Mouse (Mus musculus) adrenal gland, adult 18-20 months (tissue): Measurements from ENCODE around the gene Hist1h1d. TPM values are rescaled to one million over a fixed set of nuclear protein-coding genes. Genes with fewer than 3 reads are reported as not detected.
"Not testable (repeated sequence)": the region's sequence is repeated elsewhere in the genome, so short reads cannot be mapped to it uniquely, and the experiment has no call there.

Experiments used
- DNase-seq, 2 experiments: peaks; one replicate each; pipeline ENCODE4 v3.0.0; 2021 to 2022; ENCODE audit warnings: low spot score in 2 of 2
- microRNA-seq, 2 experiments: library from miRNA; unstranded; fragments of <30 nt; microRNA quantifications; one replicate each; pipeline ENCODE4 v1.2.0; 2021; ENCODE audit warnings: borderline number of aligned reads in 2 of 2
- total RNA-seq, 2 experiments: library from RNA; stranded (reverse); gene quantifications; 1 replicate in 1 of 2; 2 replicates in 1 of 2; pipeline ENCODE4 v1.2.3; 2021

Hist1h1d gene
- total RNA-seq, 2 experiments from 2014 or later, result 1.5 to 1.6 TPM

- peak; percentile 52 to 59 for DNase-seq
Observed at GRCm38 (mm10) chr13:23585442-23586098, 32.5 kb downstream of the Hist1h1d start.

DNA sequence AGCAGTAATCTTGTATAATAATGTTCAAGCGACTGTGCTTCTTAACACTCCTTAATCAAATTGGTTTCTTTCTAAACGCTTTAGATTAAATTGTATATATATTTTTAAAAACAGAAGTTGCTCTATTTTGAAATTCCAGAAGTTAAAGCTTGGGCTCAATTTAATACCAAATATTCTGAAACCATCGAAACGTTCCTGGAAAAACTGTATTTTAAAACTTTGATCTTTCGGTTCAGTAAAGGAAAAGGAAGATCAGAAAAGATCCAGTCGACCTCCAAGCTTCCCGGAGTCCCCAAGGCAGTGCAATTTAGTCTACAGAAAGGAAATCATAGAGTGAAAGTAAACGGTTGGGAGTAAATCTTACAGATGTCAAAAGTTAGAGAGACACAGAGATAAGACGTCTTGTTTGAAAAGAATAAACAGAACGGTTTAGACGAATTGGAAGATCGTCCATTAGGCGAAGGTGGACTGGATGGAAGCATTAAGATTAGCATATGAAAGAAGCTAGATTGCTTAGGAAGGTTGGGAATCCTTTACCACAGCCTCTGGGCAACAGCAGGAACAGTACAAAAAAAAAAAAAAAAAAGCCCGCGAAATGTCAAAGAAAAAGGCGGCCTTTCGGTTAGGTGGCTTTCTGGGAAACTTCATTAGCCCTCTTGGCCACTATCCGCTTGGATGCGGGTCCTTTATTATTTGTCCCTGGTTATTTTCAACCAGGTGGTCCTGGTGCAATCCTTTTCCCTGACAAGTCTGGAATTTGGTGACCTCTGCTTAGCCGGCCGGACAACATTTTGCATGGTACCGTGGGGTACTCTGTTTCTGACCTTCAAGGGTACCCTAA is 33.3 kb downstream of the Hist1h1d start:
- DNase-seq, result no peak

- no peak for DNase-seq
Observed at GRCm38 (mm10) chr13:23586940-23587225, 33.8 kb downstream of the Hist1h1d start.

- DNase-seq, result no peak
Observed at GRCm38 (mm10) chr13:23591206-23591605, 38.1 kb downstream of the Hist1h1d start.

- DNase-seq, result not testable (repeated sequence)
Observed at GRCm38 (mm10) chr13:23591886-23592285, 38.8 kb downstream of the Hist1h1d start.

DNA sequence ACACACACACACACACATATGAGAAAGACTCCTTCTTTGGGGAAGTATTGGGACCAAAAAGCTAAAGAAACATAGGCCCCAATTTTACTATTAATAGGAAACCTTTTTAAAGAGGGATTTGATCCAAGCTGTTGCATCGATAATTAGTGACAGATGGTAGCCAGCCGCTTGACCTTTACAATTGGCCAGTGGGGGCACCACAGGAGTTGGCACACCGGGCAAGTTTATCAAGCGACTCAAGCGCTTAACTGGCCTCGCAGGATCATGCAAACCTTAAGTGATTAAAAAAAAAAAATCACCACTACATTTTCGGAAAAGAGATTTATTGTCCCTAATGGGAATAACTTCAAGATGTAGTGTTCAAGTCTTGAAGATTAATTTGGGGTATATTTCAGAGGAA is 39.6 kb downstream of the Hist1h1d start:
- no peak for DNase-seq

GRCm38 (mm10) chr13:23593051-23593770 is 40.1 kb downstream of the Hist1h1d start:
- DNase-seq, result no peak

DNA sequence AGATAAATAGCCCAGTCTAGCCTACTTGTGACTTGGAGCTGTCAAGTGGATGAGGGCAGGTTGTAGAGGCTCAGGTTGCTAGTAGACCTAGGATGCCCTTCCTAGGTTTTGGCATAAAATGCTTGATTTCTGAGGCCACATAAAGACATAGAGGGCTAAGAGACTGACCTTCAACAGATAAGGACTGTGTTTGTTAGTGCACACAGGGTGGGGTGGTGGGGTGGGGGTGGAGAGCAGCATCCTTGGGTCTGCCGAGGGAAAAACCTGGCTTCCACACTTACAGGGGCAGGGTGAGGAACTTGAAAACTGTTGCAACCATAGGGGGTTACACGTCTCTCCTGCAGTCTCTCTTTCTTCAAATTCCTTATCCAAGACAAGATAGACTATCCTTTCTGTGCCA is 42.1 kb downstream of the Hist1h1d start:
- DNase-seq, result no peak

DNA sequence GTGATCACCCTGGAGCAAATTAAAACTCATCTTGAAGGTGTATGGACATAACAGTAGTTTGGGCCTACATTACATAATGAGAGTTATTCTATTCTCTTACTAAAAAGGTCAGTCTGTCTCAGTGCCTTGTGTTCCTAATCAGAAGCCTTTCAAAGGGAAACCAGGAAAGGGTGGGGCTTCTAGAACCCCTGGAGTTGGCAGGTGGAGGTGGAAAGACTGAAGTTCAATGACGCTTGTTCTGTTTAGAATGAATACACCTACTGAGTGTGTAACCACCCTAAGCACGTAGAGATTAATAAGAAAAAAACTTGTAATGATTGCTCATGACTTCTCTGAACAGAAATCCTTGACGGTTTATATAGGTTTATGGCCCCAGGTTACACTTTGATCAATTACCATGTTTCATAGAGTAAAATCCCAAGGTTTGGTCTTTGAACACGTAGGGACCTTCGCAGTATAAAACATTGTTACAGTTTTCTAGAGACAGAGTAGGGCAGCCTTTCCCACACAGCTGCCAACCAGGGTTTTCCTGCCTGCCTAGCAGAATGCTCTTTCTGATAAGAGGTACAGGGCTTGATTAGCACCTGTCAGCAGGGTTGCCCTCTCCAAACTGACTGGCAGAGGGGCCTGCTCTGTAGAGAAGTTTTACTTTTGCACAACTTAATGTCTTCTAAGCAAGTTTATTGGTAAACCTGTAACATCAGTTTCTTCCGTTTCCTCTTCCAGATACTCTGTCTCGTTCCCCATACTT is 42.7 kb downstream of the Hist1h1d start:
- DNase-seq, result no peak

DNA sequence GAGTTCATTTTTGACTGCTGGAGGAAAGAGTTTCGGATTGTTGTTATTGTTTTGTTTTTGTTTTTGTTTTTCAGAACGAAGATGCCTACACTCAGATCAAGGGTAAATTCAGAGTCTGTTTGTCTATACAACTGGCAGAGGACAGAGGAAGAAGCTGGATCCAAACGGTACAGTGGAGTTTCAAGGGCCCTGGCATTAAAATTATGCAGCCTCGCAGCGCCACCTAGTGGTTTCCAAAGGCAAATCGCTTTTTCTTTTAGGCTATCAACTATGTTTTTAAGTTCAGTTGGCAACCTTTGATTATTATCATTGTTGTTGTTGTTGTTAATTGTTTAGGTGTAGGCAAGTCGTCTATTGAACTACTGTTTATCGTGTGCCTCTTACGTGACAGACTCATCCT is 44.9 kb downstream of the Hist1h1d start:
- DNase-seq, result peak; percentile 83 to 84

- no peak for DNase-seq
Observed at GRCm38 (mm10) chr13:23603182-23603699, 50.2 kb downstream of the Hist1h1d start.

DNA sequence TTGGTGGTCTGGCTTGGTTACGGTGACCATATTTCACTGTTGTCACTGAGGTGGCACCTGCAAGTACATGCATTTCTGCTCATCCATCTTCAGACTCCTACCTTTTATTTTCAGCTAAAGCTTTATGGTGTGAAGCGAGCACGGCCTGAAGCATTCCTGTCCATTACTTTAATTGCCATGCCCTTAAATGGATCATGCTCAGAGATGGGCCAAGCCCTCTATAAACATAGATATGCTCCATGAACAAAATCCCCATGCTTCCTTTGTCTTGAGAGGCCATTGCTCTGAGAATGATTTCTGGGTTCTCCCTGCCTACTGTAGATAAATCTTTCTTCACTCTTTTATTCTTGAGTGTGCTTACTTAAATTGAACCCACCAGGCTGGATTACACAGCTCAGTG is 51.4 kb downstream of the Hist1h1d start:
- no peak for DNase-seq

GRCm38 (mm10) chr13:23605052-23605451 is 52.0 kb downstream of the Hist1h1d start:
- DNase-seq, result no peak

DNA sequence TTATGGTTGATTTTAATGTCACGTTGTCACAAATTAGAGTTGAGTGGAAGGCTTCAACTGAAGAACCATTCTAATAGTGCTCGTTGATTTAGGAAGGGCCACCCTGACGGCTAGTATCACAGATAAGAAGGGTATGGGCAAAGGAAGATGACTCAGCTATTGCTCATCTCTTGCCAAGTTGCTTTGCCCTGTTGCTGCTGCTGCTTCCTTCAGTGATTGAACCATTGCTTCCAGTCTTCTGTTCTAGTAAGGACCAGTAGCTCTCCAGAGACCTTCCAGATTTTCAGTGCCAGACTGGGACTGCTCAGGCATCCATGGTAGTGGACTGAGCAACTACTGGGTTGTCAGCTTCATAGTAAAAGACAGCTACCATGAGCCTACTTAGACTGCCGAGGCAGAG is 56.1 kb downstream of the Hist1h1d start:
- DNase-seq, result peak in 1 of 2 experiments; percentile 9

GRCm38 (mm10) chr13:23609844-23610243 is 56.8 kb downstream of the Hist1h1d start:
- DNase-seq, result no peak

Small RNAs within 50 kb of the gene (microRNA-seq; reads per million reads assigned to microRNA genes)
- 0 reads per million in 2 experiments for gene Gm44297
- 0 reads per million in 2 experiments for gene Gm44359
- 0 reads per million in 2 experiments for gene Gm44394
- gene n-TStga1, result 0.95 to 1.2 reads per million in 2 experiments

Other genes starting within 250 kb of the Hist1h1d start
- gene Zfp322a, start 184.1 kb upstream of the Hist1h1d start, total RNA-seq, result 10 to 100 TPM; 15.0 to 18.5 TPM
- 1 to 10 TPM; 7.9 to 8.4 TPM for gene Abt1, start 129.4 kb upstream of the Hist1h1d start, total RNA-seq
- gene Btn1a1, start 87.4 kb upstream of the Hist1h1d start, total RNA-seq, result under 1 TPM in 1 of 2 experiments, not detected in 1; 0.10 TPM
- not detected for gene Btn2a2, start 64.4 kb upstream of the Hist1h1d start, total RNA-seq
- gene Hist1h4h, start 22.2 kb upstream of the Hist1h1d start, total RNA-seq, result 100 to 1,000 TPM; 400 to 445 TPM
- gene Hist1h2af, start 19.4 kb upstream of the Hist1h1d start, total RNA-seq, result 10 to 100 TPM in 1 of 2 experiments, 1 to 10 TPM in 1; 8.5 to 12.6 TPM
- gene Hist1h3g, start 17.8 kb upstream of the Hist1h1d start, total RNA-seq, result 1 to 10 TPM; 3.8 to 4.7 TPM
- gene Hist1h2bh, start 9.9 kb upstream of the Hist1h1d start, total RNA-seq, result 1 to 10 TPM; 1.8 to 2.2 TPM
- gene Hist1h3f, start 9.2 kb upstream of the Hist1h1d start, total RNA-seq, result 10 to 100 TPM; 12.6 to 12.7 TPM
- gene Hist1h4f, start 1.6 kb upstream of the Hist1h1d start, total RNA-seq, result 10 to 100 TPM; 32.5 to 41.1 TPM
- gene Hist1h3e, start 9.1 kb downstream of the Hist1h1d start, total RNA-seq, result 10 to 100 TPM; 31.7 to 35.9 TPM
- gene Hist1h2ae, start 18.0 kb downstream of the Hist1h1d start, total RNA-seq, result 1 to 10 TPM; 2.9 to 3.8 TPM
- 10 to 100 TPM; 54.4 to 56.8 TPM for gene Hist1h2bg, start 18.1 kb downstream of the Hist1h1d start, total RNA-seq
- 10 to 100 TPM; 15.9 to 21.9 TPM for gene Hist1h2bf, start 20.9 kb downstream of the Hist1h1d start, total RNA-seq
- 1 to 10 TPM; 5.6 to 6.1 TPM for gene Hist1h2ad, start 21.1 kb downstream of the Hist1h1d start, total RNA-seq
- 1 to 10 TPM; 3.2 to 3.9 TPM for gene Hist1h3d, start 22.5 kb downstream of the Hist1h1d start, total RNA-seq
- 100 to 1,000 TPM; 125 to 153 TPM for gene Hist1h4d, start 28.3 kb downstream of the Hist1h1d start, total RNA-seq
- gene Hist1h2be, start 67.9 kb downstream of the Hist1h1d start, total RNA-seq, result 10 to 100 TPM in 1 of 2 experiments, 1 to 10 TPM in 1; 9.3 to 13.3 TPM
- gene Hist1h1e, start 69.3 kb downstream of the Hist1h1d start, total RNA-seq, result 10 to 100 TPM; 33.6 to 39.8 TPM
- gene Hist1h2ac, start 130.7 kb downstream of the Hist1h1d start, total RNA-seq, result 1 to 10 TPM; 2.0 to 2.2 TPM
- 100 to 1,000 TPM; 115 to 172 TPM for gene Hist1h2bc, start 130.9 kb downstream of the Hist1h1d start, total RNA-seq
- not detected for gene Hist1h1t, start 142.6 kb downstream of the Hist1h1d start, total RNA-seq
- 10 to 100 TPM; 79.0 to 94.6 TPM for gene Hist1h4c, start 145.2 kb downstream of the Hist1h1d start, total RNA-seq
- 10 to 100 TPM; 33.3 to 45.6 TPM for gene Hfe, start 157.6 kb downstream of the Hist1h1d start, total RNA-seq
- 100 to 1,000 TPM; 157 to 187 TPM for gene Hist1h1c, start 185.5 kb downstream of the Hist1h1d start, total RNA-seq
- 1 to 10 TPM; 4.6 to 5.4 TPM for gene Hist1h3c, start 192.3 kb downstream of the Hist1h1d start, total RNA-seq
- gene Hist1h2bb, start 193.5 kb downstream of the Hist1h1d start, total RNA-seq, result 10 to 100 TPM; 16.2 to 17.9 TPM
- gene Hist1h2ab, start 197.9 kb downstream of the Hist1h1d start, total RNA-seq, result 10 to 100 TPM; 19.4 to 19.5 TPM
- gene Hist1h3b, start 199.0 kb downstream of the Hist1h1d start, total RNA-seq, result 10 to 100 TPM; 16.4 to 23.4 TPM
- 10 to 100 TPM; 61.2 to 90.4 TPM for gene Hist1h4b, start 203.8 kb downstream of the Hist1h1d start, total RNA-seq
- gene Hist1h4a, start 208.0 kb downstream of the Hist1h1d start, total RNA-seq, result 10 to 100 TPM; 21.6 to 23.4 TPM
- 10 to 100 TPM; 18.1 to 28.1 TPM for gene Hist1h3a, start 209.1 kb downstream of the Hist1h1d start, total RNA-seq
- gene Hist1h1a, start 210.4 kb downstream of the Hist1h1d start, total RNA-seq, result 10 to 100 TPM in 1 of 2 experiments, 1 to 10 TPM in 1; 7.1 to 14.2 TPM
- gene Trim38, start 216.7 kb downstream of the Hist1h1d start, total RNA-seq, result not detected